Mouse (Mus musculus): ENCODE data around the gene AI464131. TPM values are rescaled to one million over a fixed set of nuclear protein-coding genes. Genes with fewer than 3 reads are reported as not detected.

The AI464131 gene
- 0.09 TPM in 1 of 2 replicates, not detected in the other for total RNA-seq (2017)

DNA sequence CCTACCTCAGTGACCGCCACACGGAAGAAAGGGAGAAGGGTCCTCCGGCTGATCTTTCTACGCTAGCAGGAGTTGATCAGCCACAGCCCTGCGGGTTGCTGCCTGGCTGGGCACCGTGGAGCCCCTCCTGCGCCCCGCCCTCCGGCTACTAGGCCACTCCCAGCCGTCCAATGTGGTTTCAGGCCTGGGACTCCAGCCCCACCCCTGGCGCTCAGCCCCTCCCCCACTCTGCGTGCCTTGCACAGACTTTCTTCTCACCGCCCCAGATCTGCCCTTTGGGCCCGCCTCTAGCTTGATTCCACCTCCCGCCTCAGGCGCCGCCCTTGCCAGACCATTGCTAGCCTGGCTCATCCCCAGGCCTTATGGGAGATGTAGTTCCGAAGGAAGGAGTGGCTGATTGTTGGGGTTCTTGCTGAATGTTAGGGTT, at the start of gene AI464131:
AI464131 (minus strand) TSS at position 91 of the 427 bp plus-strand sequence.
- ATAC-seq (replicated peaks; ENCODE audit: low read depth, poor library complexity, severe bottlenecking), result peak; percentile 79

DNA sequence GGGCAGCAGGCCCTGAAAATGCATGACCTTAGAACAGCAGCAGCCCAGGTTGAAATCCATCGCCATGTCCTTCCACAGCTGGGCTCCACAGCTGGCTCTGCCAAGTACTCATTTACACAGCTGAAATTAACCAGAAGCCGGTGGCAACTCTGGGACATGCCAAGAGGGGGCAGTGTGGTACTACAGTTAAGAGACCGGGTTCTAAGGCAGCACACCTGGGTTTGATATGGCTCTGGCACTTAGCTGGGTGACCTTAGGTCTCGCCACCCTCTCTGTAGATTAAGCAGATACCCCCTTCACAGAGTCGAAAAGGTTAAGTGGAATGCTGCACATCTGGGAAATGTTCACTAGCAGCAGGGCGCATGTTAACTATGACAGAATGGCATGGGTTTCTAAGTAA, 49.7 kb upstream of the AI464131 start:
- peak; percentile 80 for ATAC-seq (replicated peaks; ENCODE audit: low read depth, poor library complexity, severe bottlenecking)

DNA sequence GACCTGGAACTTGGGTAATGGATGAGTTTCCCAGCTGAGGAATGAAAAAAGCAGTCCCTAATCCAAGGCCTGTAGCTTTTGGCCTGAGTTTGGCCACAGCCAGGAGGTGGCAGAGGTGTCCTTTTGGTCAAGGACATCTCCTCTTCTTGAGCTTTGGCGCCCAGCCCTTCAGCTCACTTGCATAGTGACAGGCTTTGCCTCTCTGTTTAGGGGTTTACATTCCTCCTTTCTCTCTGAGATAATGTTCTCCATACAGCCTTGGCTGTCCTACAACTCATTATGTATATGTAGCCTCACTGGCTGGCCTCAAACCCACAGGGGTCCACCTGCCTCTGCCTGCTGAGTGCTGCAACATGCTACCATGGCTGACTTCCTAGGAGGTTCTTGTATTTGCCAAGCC, 44.2 kb upstream of the AI464131 start:
- ATAC-seq (replicated peaks; ENCODE audit: low read depth, poor library complexity, severe bottlenecking), result no peak

DNA sequence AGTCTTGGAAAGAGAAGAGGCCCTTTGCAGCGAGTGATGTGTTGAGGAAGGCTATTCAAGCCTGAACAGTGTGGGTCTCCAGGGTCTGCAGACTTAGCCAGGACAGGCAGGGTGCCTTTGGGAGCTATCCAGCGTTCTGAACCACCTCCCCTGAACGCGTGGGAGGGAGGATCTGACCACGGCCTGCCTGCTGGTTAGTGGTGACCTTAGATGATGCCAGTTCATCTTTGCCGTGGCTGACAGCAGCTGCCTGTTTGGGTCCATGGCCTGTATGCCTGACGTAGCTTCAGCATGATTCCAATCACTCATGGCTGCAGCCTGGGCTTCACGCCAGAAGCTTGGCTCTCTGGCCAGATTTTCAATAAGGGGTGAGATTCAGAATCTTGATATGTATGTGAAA, 43.1 kb upstream of the AI464131 start:
- peak; percentile 82 for ATAC-seq (replicated peaks; ENCODE audit: low read depth, poor library complexity, severe bottlenecking)

DNA sequence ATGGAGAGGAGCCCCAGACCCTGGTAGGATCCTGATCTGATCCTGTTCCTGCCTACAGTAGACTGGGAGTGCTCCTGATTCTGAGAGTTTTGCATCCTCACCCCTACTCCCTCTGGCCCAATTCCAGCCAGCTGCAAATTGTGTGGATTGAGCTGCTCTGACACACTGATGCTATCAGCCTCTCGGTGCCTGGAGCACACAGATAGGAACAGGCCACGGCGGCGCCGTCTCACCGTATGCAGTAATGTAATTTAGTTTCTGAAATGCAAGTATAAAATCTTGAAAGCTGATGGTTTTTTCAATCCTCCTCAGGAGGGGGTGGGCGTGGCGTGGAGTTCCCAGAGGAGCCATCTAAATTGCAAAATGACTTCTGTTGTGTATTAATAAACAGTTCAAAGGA, 39.3 kb upstream of the AI464131 start:
- no peak for ATAC-seq (replicated peaks; ENCODE audit: low read depth, poor library complexity, severe bottlenecking)

DNA sequence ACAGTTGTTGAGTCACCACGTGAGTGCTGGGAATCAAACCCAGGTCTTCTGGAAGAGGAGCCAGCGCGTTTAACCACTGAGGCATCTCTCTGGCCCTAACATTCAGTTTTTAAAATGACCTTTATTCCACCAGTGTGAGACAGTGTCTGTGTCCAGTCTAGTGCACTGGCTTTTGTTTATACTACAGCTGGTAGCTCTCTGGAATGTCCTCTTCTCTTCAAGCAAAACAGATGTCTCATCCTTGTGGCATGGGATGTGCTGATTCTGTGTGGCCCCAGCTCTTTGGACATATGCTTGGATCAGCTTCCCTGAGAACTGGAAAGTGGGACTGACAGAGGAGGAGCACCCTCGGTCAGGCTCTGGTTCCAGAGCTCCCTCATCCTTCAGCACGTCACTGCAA, 32.0 kb upstream of the AI464131 start:
- no peak for ATAC-seq (replicated peaks; ENCODE audit: low read depth, poor library complexity, severe bottlenecking)

DNA sequence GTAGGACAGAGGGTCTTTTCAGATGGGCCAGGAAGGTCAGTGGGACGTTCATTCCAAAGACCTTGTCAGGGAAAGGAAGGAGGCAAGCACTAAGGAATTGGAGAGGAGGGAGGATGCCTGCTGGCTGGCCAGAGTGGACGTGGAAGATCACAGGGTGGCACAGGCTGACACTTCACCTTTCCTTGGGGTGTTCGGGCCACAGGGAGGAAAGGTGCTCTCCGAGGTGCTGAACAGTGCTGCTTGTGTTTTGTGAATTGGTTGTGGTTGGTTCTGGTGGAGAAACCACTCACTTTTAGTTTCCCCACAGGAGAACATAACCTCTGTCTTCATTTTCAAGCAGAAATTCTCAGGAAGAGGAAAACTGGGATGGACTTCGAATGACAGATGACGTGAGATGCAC, 29.5 kb upstream of the AI464131 start:
- peak; percentile 90 for ATAC-seq (replicated peaks; ENCODE audit: low read depth, poor library complexity, severe bottlenecking)

DNA sequence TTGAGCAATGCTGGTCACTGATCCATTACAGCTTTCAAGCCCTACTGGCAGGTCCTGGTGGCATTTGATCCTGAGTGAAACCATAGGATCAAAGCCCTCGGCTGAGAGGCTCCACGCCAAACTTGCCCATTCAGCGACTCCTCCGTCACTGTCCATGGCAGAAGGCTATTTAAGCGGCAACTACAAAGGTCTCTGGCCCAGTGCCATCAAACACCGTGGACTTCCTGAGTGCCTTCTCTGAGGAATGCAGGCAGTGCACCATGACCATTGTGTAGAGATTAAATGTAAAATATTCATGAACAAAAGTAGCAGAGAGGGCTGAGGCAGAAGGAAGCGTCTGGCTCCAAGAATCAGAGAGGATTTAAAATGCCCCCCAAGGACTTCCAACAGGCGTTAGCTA, 25.1 kb upstream of the AI464131 start:
- no peak for ATAC-seq (replicated peaks; ENCODE audit: low read depth, poor library complexity, severe bottlenecking)

DNA sequence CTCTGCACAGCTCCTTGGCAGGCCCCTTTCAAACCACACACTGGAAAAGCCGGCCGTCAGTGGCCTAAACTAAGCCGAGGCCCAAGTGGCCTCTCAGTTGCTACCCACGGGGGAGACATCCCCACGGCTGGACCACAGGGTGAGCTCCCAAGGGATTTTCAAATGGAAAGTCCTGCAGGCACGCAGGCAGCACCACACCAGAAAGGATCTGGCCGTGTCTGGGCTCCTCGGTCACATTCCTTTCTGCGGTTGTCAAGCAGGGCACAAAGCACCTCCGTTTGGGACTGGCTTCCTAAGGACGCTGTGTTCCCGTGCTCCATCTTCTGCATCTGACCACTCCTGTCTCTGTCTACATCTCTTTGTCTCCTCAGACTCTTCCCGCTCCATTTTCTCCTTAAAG, 24.2 kb upstream of the AI464131 start:
- ATAC-seq (replicated peaks; ENCODE audit: low read depth, poor library complexity, severe bottlenecking), result no peak

DNA sequence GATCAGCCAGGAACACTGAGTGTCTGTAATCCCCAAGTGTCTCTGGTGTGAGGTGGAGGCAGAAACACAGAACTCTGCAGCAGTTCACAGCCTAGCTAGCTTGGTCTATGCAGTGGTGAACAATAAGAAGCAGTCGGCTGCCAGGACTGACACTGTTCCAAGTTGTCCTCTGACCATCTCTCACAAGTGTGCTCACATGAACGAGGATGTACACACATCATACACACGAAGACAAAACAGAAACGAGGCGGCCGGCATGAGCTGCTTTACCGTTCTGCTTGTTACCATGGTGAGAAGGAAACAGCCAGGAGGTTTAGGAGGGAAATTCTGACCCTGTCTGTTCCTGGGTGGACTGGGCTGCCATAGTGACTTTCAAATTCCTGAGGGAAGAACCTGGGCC, 23.7 kb upstream of the AI464131 start:
- ATAC-seq (replicated peaks; ENCODE audit: low read depth, poor library complexity, severe bottlenecking), result no peak

DNA sequence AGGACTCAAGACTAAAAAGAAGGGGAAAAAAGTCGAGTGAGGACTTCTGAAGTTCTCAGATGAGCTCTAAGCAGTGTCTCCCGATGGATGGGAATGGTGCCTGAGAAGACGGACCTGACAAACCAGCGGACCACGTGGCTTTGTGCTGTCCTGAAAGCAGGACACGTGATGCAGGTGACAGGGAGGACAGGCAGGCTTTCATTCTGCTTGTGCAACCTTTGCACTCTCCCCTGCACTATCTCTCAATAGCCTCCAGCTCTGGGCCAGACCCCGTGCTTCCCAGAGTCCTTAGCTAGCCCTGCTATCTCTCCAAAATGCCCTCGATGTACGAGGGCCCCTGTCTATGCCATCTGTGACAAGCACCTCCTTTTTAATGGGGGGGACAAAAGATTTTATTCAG, 22.0 kb upstream of the AI464131 start:
- no peak for ATAC-seq (replicated peaks; ENCODE audit: low read depth, poor library complexity, severe bottlenecking)

DNA sequence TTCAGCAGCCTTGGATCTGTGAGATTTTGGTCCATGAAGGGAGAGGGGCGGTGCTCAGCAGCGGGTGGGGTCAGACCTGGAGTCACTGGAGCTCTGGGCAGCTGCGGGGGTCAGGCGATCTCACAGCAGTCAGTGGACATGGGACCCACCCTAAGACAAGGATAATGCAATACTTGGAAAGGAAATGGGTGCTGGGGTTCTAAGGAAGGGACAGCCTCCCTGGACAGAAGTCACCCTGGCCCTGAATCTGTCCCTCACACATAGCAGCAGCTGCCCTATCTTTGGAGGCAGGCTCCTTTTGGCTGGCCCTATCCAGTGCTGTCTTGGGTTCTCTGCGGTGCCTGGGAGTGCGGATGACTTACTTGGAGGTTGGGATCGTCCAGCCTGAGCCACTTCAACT, 21.0 kb upstream of the AI464131 start:
- ATAC-seq (replicated peaks; ENCODE audit: low read depth, poor library complexity, severe bottlenecking), result no peak

DNA sequence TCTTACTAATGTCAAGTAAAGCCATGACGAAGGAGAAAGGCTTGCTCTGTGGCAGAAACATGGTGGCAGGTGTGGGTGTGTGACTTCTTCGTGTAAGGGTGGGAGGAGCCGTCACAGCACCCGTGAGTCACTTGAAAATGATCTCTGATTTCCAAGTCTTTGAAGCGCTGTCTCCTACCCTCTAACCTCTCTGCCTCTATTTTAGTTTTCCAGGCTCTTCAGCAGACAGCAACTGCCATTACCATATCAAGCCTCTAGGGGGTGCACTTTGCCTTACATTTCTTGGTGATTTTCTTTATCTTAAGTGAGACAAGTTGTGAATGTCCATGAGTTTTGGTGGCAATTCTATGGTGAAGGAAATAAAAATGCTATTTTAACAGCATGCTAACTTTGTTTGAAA, 19.9 kb upstream of the AI464131 start:
- peak; percentile 58; the same call in 1 of the 2 replicates for ATAC-seq (replicated peaks; ENCODE audit: low read depth, poor library complexity, severe bottlenecking)

DNA sequence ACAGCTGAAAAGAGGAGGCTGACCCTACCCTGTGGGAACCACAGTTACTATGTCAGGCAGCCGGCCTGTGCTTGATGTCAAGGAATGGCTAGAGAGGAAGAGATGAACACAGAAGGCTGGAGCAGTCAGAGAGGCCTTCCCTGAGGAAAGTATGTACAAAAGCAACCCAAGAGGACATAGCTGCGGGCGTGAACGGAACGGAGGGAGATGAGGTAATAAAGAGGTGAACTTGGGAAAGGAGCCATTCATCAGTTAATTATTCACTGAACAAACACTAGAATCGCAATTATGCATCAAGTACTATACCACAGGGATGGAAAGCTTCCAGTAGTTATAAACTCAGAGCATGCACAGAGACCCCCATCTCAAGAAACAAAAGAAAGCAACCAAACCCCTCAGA, 19.3 kb upstream of the AI464131 start:
- ATAC-seq (replicated peaks; ENCODE audit: low read depth, poor library complexity, severe bottlenecking), result no peak

DNA sequence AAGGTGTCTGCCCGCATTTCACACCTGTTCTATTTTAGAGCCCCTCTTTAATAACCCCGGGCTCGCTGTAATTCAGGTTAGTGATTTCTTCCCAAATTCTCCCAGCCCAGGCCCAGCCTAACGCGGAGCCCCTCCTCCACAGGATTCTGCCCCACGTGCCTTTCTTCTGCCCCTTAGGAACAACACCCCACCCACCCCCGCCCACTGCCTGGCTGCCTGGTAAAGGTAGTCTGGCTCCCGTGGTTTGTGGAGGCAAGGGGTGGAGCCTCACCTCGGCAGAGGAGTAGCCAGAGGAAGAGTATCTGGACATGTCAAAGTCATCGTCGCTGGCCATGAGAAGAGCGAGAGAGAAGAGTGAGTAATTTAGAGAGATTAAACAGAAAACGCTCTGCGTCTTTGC, 17.8 kb upstream of the AI464131 start:
- no peak for ATAC-seq (replicated peaks; ENCODE audit: low read depth, poor library complexity, severe bottlenecking)

DNA sequence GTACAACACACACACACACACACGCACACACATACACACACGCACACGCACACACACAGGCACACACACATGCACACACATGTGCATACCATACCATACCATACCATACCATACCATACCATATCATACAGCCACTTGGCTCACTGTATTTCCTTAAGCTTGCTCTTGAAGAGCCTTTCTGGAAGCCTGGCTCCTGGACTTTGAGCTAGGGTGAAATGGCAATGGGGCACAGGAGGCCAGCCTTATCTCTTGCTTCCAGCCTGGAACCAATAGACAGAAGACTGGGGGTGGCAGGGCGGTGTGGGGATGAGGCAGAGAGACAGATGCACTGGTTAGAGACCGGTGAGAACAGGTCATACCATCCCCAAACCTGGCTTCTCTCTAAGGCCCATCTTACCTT, 16.3 kb upstream of the AI464131 start:
- no peak for ATAC-seq (replicated peaks; ENCODE audit: low read depth, poor library complexity, severe bottlenecking)

DNA sequence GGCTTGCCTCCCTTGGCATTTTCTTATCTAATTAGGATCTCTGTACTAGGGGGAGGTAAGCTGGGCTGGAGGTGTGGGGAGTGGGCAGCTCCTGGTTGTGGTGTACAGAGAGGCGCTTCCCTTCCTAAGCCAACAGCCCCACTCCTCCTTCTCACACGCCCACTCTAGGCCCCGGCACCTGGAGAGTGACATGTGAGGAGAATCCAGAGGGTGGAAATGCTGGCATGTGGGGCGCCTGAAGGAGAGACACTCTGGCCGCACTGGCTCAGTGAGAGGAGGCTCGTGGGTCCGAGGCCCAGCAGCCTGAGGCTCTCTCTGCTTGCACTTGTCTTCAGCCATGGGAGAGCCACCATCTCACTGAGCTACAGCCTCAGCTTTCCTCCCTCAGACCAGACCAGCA, 15.5 kb upstream of the AI464131 start:
- ATAC-seq (replicated peaks; ENCODE audit: low read depth, poor library complexity, severe bottlenecking), result no peak

DNA sequence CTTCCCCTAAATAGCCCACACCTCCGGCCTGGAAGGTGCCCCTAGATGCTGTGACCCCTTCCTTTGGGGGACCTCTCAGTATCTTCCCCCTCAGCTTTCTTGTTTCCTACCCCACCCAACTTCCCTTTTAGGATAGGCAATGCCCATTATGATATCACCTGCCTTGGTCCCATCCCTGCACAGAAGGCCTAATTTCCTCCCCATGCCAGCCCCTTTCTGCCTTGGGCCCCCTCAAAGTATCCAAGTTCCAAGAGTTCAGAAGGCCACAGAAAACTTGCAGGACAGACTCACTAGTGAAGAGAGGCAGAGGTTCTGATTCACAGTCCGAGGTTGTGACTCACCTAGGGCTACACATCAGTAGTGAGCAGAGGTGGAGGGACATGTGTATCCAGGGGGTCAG, 14.4 kb upstream of the AI464131 start, which contains the start of gene 1110017D15Rik:
1110017D15Rik (minus strand) TSS at position 101 of the 400 bp plus-strand sequence.
- no peak for ATAC-seq (replicated peaks; ENCODE audit: low read depth, poor library complexity, severe bottlenecking)

DNA sequence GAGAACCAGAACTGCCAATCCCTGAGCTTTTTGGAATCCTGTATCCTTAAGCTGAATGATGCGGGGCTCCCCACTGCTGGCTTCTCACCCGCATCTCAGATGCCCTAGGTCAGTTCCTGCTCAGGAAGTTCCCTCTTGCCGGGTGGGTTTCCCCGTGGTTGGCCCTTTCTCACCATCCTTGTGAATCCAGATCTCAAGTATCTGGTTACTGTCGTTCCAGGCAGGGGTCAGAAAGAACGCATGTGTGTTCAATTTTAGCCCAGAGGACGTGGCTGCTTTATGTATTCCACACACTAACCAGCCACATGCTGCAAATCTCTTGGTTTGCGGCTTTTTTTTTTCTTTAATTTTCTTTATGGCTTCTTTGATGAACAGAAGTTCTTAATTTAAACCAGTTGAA, 10.8 kb upstream of the AI464131 start:
- ATAC-seq (replicated peaks; ENCODE audit: low read depth, poor library complexity, severe bottlenecking), result no peak

DNA sequence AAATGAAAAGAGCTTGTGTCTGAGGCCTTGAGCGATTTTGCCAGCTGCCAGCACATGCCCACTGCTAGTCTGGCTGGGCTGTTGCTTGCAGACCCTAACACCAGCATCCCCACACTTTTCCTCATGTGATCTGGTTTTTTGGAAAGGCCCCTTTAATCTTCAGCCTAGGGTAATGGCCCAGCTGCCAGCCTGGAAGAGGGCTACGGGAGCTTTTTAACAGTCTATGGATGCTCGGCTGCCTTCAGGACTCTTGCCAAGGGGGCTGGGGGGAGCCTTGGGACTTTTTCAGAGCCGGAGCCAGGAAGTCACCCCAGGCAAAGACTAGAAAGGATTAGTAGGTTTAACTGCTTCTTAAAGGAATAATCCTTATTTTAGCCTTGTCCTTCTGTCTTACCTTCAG, 10.4 kb upstream of the AI464131 start:
- ATAC-seq (replicated peaks; ENCODE audit: low read depth, poor library complexity, severe bottlenecking), result no peak

DNA sequence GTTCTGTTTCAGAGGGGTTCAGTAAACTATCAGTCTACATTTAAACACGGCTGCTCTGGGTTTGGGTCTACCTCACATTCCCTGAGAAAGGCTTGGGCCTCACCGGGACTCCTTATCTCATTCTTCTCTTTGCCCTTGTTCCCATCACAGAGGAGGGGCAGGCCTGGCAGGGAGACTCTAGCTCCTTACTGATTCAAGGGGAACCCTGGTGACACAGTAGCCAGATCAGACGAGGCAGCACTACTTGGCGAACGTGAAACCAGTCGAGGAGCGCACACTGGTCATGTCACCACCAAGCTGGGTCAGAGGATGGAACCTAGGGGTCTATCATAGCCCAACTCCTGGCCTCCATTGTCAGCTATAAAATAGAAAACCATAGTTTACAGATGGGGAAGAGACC, 5.1 kb upstream of the AI464131 start:
- no peak for ATAC-seq (replicated peaks; ENCODE audit: low read depth, poor library complexity, severe bottlenecking)

DNA sequence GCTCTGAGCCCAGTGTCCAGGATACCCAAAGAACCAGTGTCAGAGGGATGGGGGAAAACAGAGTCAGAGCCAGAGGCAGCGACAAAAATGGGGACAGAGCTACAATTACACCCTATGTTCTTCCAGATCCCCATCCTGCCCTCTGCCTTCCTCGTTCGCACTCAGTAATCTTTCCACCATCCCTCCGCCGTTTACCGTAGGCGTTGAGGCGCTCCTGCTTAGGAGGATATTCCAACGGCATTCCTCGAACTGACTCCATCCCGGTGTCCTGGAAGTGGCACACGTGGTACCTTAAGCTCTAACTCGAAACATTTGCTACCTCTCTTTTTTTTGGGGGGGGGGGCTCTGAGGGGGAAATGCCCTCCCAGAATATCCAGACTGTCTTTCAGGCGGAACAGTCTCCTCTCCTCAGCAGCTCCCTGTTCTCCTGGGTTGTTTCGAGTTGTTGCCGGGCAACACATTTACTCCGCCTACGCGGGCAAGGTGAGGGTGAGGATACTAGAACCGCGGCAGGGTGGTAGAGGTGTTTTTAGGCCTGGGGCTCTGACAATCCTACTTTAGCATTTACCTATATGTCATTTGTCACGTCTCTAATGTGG, 4.5 kb upstream of the AI464131 start:
- no peak for ATAC-seq (replicated peaks; ENCODE audit: low read depth, poor library complexity, severe bottlenecking)

DNA sequence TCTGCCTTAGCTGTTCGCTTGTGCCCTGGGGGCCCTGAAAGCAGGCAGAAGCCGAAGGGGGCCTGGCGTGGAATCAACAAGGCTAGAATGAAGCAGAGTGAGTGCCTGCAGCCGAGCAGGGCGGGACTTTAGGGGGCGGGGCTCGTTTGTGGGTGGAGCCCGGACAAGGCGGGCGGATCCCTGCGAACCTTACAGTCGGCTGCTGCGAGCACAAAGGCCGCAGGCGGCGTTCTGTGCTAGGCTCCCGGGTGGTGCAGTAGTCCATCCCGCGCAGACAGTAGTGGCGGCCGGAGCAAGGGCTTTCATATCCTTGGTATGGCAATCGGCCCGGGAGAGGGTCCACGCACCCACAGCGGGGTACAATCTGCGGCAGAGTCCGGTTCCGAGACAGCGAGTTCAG, 4.0 kb upstream of the AI464131 start:
- peak; percentile 70 for ATAC-seq (replicated peaks; ENCODE audit: low read depth, poor library complexity, severe bottlenecking)
